Mouse (Mus musculus) midbrain, embryonic 15.5 days (tissue): ENCODE measurements at regions not wholly inside any gene's neighbourhood (a gene's known extent, or its start where the extent isn't known, plus 50 kb on each side); places are given as distances from the start of the nearest gene placed in this dataset.
A peak's percentile ranks its signal among the peaks of the same experiment; 100 is the strongest.

Experiments used
- ATAC-seq: fragments of 200-750 bp; cut with Nextera tagmentation; replicated peaks from 2 replicates; pipeline ENCODE4 v1.8.0; 2017; ENCODE audit warnings: moderate TSS enrichment
- H3K27ac ChIP-seq: fragments of 300-500 bp; sonication (generic); 2 replicates; pipeline ENCODE4 v1.5.1; 2015; ENCODE audit warnings: mild to moderate bottlenecking, inconsistent platforms
- H3K27me3 ChIP-seq: fragments of 300-500 bp; sonication (generic); replicated peaks from 2 replicates; pipeline ENCODE4 v1.6.1; 2015; ENCODE audit warnings: inconsistent platforms
- H3K36me3 ChIP-seq: fragments of 300-500 bp; sonication (generic); replicated peaks from 2 replicates; pipeline ENCODE4 v1.6.1; 2015; ENCODE audit warnings: inconsistent platforms
- H3K4me1 ChIP-seq: fragments of 300-500 bp; sonication (generic); 2 replicates; pipeline ENCODE4 v1.6.1; 2015; ENCODE audit warnings: inconsistent platforms
- H3K4me2 ChIP-seq: fragments of 300-500 bp; sonication (generic); 2 replicates; pipeline ENCODE4 v1.6.1; 2015; ENCODE audit warnings: inconsistent platforms, mild to moderate bottlenecking, moderate library complexity
- H3K4me3 ChIP-seq: fragments of 300-500 bp; sonication (generic); 2 replicates; pipeline ENCODE4 v1.5.1; 2015; ENCODE audit warnings: mild to moderate bottlenecking, inconsistent platforms
- H3K9ac ChIP-seq: fragments of 300-500 bp; sonication (generic); 2 replicates; pipeline ENCODE4 v1.6.1; 2015; ENCODE audit warnings: mild to moderate bottlenecking, inconsistent platforms
- H3K9me3 ChIP-seq: fragments of 300-500 bp; sonication (generic); 2 replicates; pipeline ENCODE4 v1.6.1; 2016; ENCODE audit warnings: inconsistent platforms
- WGBS: fragments of 180-500 bp; shearing (Covaris S2); methylation state at CpG from one replicate; pipeline ENCODE4 v1.1.7; 2015; ENCODE audit warnings: mixed read lengths; 5-methylcytosine and 5-hydroxymethylcytosine counted together

GRCm38 (mm10) chr14:67149961-67150471, 1141.0 kb upstream of the Gulo start:
- Histone ChIP-seq H3K9ac (no peak overlapping the region), H3K36me3 (no peaks in the 10 kb centered on the region), H3K4me1 (no peaks in the 10 kb centered on the region), H3K4me2 (no peak overlapping the region), H3K9me3 (no peaks in the 10 kb centered on the region), H3K27me3 (no peaks in the 10 kb centered on the region), H3K4me3 (no peak overlapping the region), H3K27ac (no peak overlapping the region)
- ATAC-seq, result no peak
- WGBS, result 51% methylated on average over 7 of the region's 7 CpGs

GRCm38 (mm10) chr14:67149091-67149490, 1140.1 kb upstream of the Gulo start:
- Histone ChIP-seq H3K4me3 (no peak overlapping the region), H3K4me1 (no peaks in the 10 kb centered on the region), H3K4me2 (no peak overlapping the region), H3K27me3 (no peaks in the 10 kb centered on the region), H3K9me3 (no peaks in the 10 kb centered on the region), H3K36me3 (no peaks in the 10 kb centered on the region), H3K9ac (no peak overlapping the region), H3K27ac (no peak overlapping the region)
- 88% methylated on average over 8 of the region's 8 CpGs for WGBS
- no peak for ATAC-seq

GRCm38 (mm10) chr14:67146602-67147001, 1137.6 kb upstream of the Gulo start:
- H3K27ac ChIP-seq, result no peak overlapping the region
- no peaks in the 10 kb centered on the region for H3K27me3 ChIP-seq
- no peak overlapping the region for H3K4me2 ChIP-seq
- 91% methylated on average over 12 of the region's 12 CpGs for WGBS
- no peak overlapping the region for H3K9ac ChIP-seq
- peaks cover 13% of the 10 kb centered on the region for H3K4me1 ChIP-seq
- H3K4me3 ChIP-seq, result no peak overlapping the region
- H3K36me3 ChIP-seq, result no peaks in the 10 kb centered on the region
- no peak for ATAC-seq
- no peaks in the 10 kb centered on the region for H3K9me3 ChIP-seq

GRCm38 (mm10) chr14:67145046-67145445, 1136.0 kb upstream of the Gulo start:
- no peaks in the 10 kb centered on the region for H3K9me3 ChIP-seq
- no peak overlapping the region for H3K4me2 ChIP-seq
- H3K9ac ChIP-seq, result no peak overlapping the region
- 91% methylated on average over 6 of the region's 6 CpGs for WGBS
- peaks cover 19% of the 10 kb centered on the region for H3K4me1 ChIP-seq
- ATAC-seq, result no peak
- no peak overlapping the region for H3K27ac ChIP-seq
- H3K27me3 ChIP-seq, result no peaks in the 10 kb centered on the region
- no peak overlapping the region for H3K4me3 ChIP-seq
- no peaks in the 10 kb centered on the region for H3K36me3 ChIP-seq

GRCm38 (mm10) chr14:67144461-67144985, 1135.5 kb upstream of the Gulo start:
- Histone ChIP-seq H3K9ac (no peak overlapping the region), H3K27ac (no peak overlapping the region), H3K4me3 (no peak overlapping the region), H3K36me3 (no peaks in the 10 kb centered on the region), H3K27me3 (no peaks in the 10 kb centered on the region), H3K4me1 (peaks cover 19% of the 10 kb centered on the region), H3K9me3 (no peaks in the 10 kb centered on the region), H3K4me2 (no peak overlapping the region)
- ATAC-seq, result no peak
- 82% methylated on average over 4 of the region's 4 CpGs for WGBS

GRCm38 (mm10) chr14:67143826-67144225, 1134.8 kb upstream of the Gulo start:
- H3K27me3 ChIP-seq, result no peaks in the 10 kb centered on the region
- 46% methylated on average over 6 of the region's 6 CpGs for WGBS
- no peak for ATAC-seq
- H3K4me3 ChIP-seq, result no peak overlapping the region
- H3K9ac ChIP-seq, result no peak overlapping the region
- no peak overlapping the region for H3K4me2 ChIP-seq
- peaks cover 19% of the 10 kb centered on the region for H3K4me1 ChIP-seq
- no peak overlapping the region for H3K27ac ChIP-seq
- H3K36me3 ChIP-seq, result no peaks in the 10 kb centered on the region
- H3K9me3 ChIP-seq, result no peaks in the 10 kb centered on the region

GRCm38 (mm10) chr14:67142556-67143250, 1133.7 kb upstream of the Gulo start:
- no peak for ATAC-seq
- Histone ChIP-seq H3K9ac (no peak overlapping the region), H3K4me1 (peaks cover 19% of the 10 kb centered on the region), H3K27ac (no peak overlapping the region), H3K36me3 (no peaks in the 10 kb centered on the region), H3K4me3 (no peak overlapping the region), H3K27me3 (no peaks in the 10 kb centered on the region), H3K4me2 (no peak overlapping the region), H3K9me3 (no peaks in the 10 kb centered on the region)
- 84% methylated on average over 6 of the region's 6 CpGs for WGBS

GRCm38 (mm10) chr14:67141581-67142441, 1132.8 kb upstream of the Gulo start:
- 26% methylated on average over 15 of the region's 15 CpGs for WGBS
- Histone ChIP-seq H3K4me2 (no peak overlapping the region), H3K9ac (no peak overlapping the region), H3K9me3 (no peaks in the 10 kb centered on the region), H3K4me1 (peaks cover 19% of the 10 kb centered on the region), H3K27me3 (no peaks in the 10 kb centered on the region), H3K36me3 (no peaks in the 10 kb centered on the region), H3K4me3 (no peak overlapping the region), H3K27ac (0 out of 2 replicates have a peak overlapping the region, but pooled peaks have one; percentile 30)
- peak; percentile 62; the same call in 1 of the 2 replicates for ATAC-seq

- Histone ChIP-seq H3K9me3 (no peaks in the 10 kb centered on the region), H3K27me3 (no peaks in the 10 kb centered on the region), H3K9ac (no peak overlapping the region), H3K4me2 (no peak overlapping the region), H3K27ac (no peak overlapping the region), H3K36me3 (no peaks in the 10 kb centered on the region), H3K4me3 (no peak overlapping the region), H3K4me1 (peaks cover 19% of the 10 kb centered on the region)
- WGBS, result 85% methylated on average over 7 of the region's 7 CpGs
- ATAC-seq, result no peak
Measured at GRCm38 (mm10) chr14:67141151-67141550, 1132.1 kb upstream of the Gulo start.

- no peak overlapping the region for H3K9ac ChIP-seq
- no peak overlapping the region for H3K4me2 ChIP-seq
- no peak overlapping the region for H3K27ac ChIP-seq
- H3K9me3 ChIP-seq, result no peaks in the 10 kb centered on the region
- H3K36me3 ChIP-seq, result no peaks in the 10 kb centered on the region
- H3K27me3 ChIP-seq, result no peaks in the 10 kb centered on the region
- no peak for ATAC-seq
- H3K4me3 ChIP-seq, result no peak overlapping the region
- H3K4me1 ChIP-seq, result peaks cover 27% of the 10 kb centered on the region
Measured at GRCm38 (mm10) chr14:67139674-67140073, 1130.7 kb upstream of the Gulo start.

GRCm38 (mm10) chr14:67139152-67139551, 1130.1 kb upstream of the Gulo start:
- H3K9me3 ChIP-seq, result no peaks in the 10 kb centered on the region
- no peak overlapping the region for H3K4me2 ChIP-seq
- 60% methylated on average over 5 of the region's 5 CpGs for WGBS
- no peak for ATAC-seq
- H3K27ac ChIP-seq, result no peak overlapping the region
- H3K9ac ChIP-seq, result no peak overlapping the region
- H3K36me3 ChIP-seq, result no peaks in the 10 kb centered on the region
- H3K4me1 ChIP-seq, result peaks cover 27% of the 10 kb centered on the region
- no peak overlapping the region for H3K4me3 ChIP-seq
- no peaks in the 10 kb centered on the region for H3K27me3 ChIP-seq

GRCm38 (mm10) chr14:67136141-67136498, 1127.1 kb upstream of the Gulo start:
- ATAC-seq, result peak; percentile 47
- no peak overlapping the region for H3K27ac ChIP-seq
- WGBS, result 40% methylated on average over 2 of the region's 2 CpGs

More at GRCm38 (mm10) chr14:67136141-67136498, 1127.1 kb upstream of the Gulo start:
- H3K4me3 ChIP-seq, result no peak overlapping the region
- no peak overlapping the region for H3K4me2 ChIP-seq
- no peaks in the 10 kb centered on the region for H3K36me3 ChIP-seq
- peaks cover 10% of the 10 kb centered on the region for H3K4me1 ChIP-seq
- H3K9ac ChIP-seq, result no peak overlapping the region
- no peaks in the 10 kb centered on the region for H3K9me3 ChIP-seq
- H3K27me3 ChIP-seq, result no peaks in the 10 kb centered on the region
